Mouse (Mus musculus): ENCODE data around the gene Cmah.

- TF ChIP-seq CTCF (IDR thresholded peaks at IDR 0.05; ENCODE audit: borderline replicate concordance, extremely low read depth, insufficient read depth, insufficient read length) (no peak), POLR2A (IDR thresholded peaks at IDR 0.05; ENCODE audit: borderline replicate concordance, extremely low read depth, insufficient read depth, insufficient read length, poor library complexity, severe bottlenecking) (no peak)
These were observed 163.9 kb downstream of the Cmah start for GRCm38 (mm10) chr13:24491101-24491500.
